Mouse (Mus musculus) liver, adult 2 months (tissue): ENCODE data around the gene 2610528J11Rik.

Experiments
- CTCF ChIP-seq: fragments of 200-500 bp; IDR thresholded peaks from 2 replicates; pipeline ENCODE4 v1.5.1; 2011; ENCODE audit warnings: low read depth, low read length, control low read depth
- POLR2A ChIP-seq: fragments of 200-500 bp; IDR thresholded peaks from 2 replicates; pipeline ENCODE4 v1.6.1; 2011; ENCODE audit warnings: low read length, control low read depth; ENCODE audit not compliant: insufficient read depth; ENCODE audit errors: extremely low read depth

- no peak for TF ChIP-seq CTCF
- TF ChIP-seq POLR2A: no peak
These were observed 8.8 kb downstream of the 2610528J11Rik start for GRCm38 (mm10) chr4:118535610-118536009.
